Mouse (Mus musculus) myocyte (in vitro differentiated cells): Measurements from ENCODE around the gene Marcksl1. TPM values are rescaled to one million over a fixed set of nuclear protein-coding genes. Genes with fewer than 3 reads are reported as not detected.
"Not testable (repeated sequence)": the region's sequence is repeated elsewhere in the genome, so short reads cannot be mapped to it uniquely, and the experiment has no call there.

ENCODE experiments used
- H3K27me3 ChIP-seq: one replicate; pipeline ENCODE4 v1.6.1; 2011; ENCODE audit not compliant: control insufficient read depth, insufficient read depth, insufficient read length
- H3K36me3 ChIP-seq: one replicate; pipeline ENCODE4 v1.6.1; 2011; ENCODE audit not compliant: control insufficient read depth, insufficient read depth
- H3K4me2 ChIP-seq: one replicate; pipeline ENCODE4 v1.6.1; 2011; ENCODE audit warnings: low read depth, control low read depth
- H3K4me3 ChIP-seq: one replicate; pipeline ENCODE4 v1.5.1; 2011; ENCODE audit warnings: mild to moderate bottlenecking, control low read depth, moderate library complexity
- H3K79me2 ChIP-seq: one replicate; pipeline ENCODE4 v1.6.1; 2011; ENCODE audit not compliant: control insufficient read depth, insufficient read depth
- H3ac ChIP-seq: one replicate; pipeline ENCODE4 v1.6.1; 2011; ENCODE audit not compliant: control insufficient read depth, insufficient read length
- CEBPB ChIP-seq: IDR thresholded peaks from 2 replicates; pipeline ENCODE4 v1.6.1; 2011; ENCODE audit warnings: mild to moderate bottlenecking, moderate library complexity; ENCODE audit not compliant: poor library complexity, insufficient read depth, severe bottlenecking
- E2F4 ChIP-seq: IDR thresholded peaks from one replicate; pipeline ENCODE4 v1.6.1; 2011; ENCODE audit warnings: mild to moderate bottlenecking, control low read depth, moderate library complexity; ENCODE audit not compliant: insufficient read depth
- MAX ChIP-seq: IDR thresholded peaks from one replicate; pipeline ENCODE4 v1.6.1; 2011; ENCODE audit warnings: low read depth, mild to moderate bottlenecking, control low read depth
- MYOD1 ChIP-seq, 3 experiments: IDR thresholded peaks; one replicate each; pipeline ENCODE4 v1.6.1; 2011; ENCODE audit warnings: control low read depth in 2 of 3, low read depth in 2 of 3, mild to moderate bottlenecking in 2 of 3, moderate library complexity in 1 of 3; ENCODE audit not compliant: insufficient read length in 2 of 3, control insufficient read depth in 1 of 3
- MYOG ChIP-seq, 3 experiments: IDR thresholded peaks; one replicate each; pipeline ENCODE4 v1.6.1; 2011; ENCODE audit warnings: control low read depth in 2 of 3, low read depth in 2 of 3, mild to moderate bottlenecking in 2 of 3; ENCODE audit not compliant: insufficient read length in 2 of 3, control insufficient read depth in 1 of 3, insufficient read depth in 1 of 3
- POLR2A ChIP-seq: IDR thresholded peaks from one replicate; pipeline ENCODE4 v1.6.1; 2011; ENCODE audit warnings: low read depth, mild to moderate bottlenecking, control low read depth, moderate library complexity; ENCODE audit not compliant: insufficient read length
- POLR2AphosphoS2 ChIP-seq: IDR thresholded peaks from one replicate; pipeline ENCODE4 v1.6.1; 2011; ENCODE audit warnings: low read depth, control low read depth; ENCODE audit not compliant: insufficient read length
- REST ChIP-seq: IDR thresholded peaks from one replicate; pipeline ENCODE4 v1.6.1; 2011; ENCODE audit warnings: mild to moderate bottlenecking, control low read depth, moderate library complexity; ENCODE audit not compliant: insufficient read depth, insufficient read length
- SRF ChIP-seq: IDR thresholded peaks from one replicate; pipeline ENCODE4 v1.6.1; 2011; ENCODE audit warnings: low read depth; ENCODE audit not compliant: control insufficient read depth, insufficient read length
- TCF12 ChIP-seq: IDR thresholded peaks from one replicate; pipeline ENCODE4 v1.6.1; 2011; ENCODE audit warnings: mild to moderate bottlenecking, control low read depth; ENCODE audit not compliant: poor library complexity, insufficient read depth, severe bottlenecking
- TCF3 ChIP-seq: IDR thresholded peaks from one replicate; pipeline ENCODE4 v1.6.1; 2011; ENCODE audit warnings: low read depth, control low read depth; ENCODE audit not compliant: insufficient read length
- USF1 ChIP-seq: IDR thresholded peaks from one replicate; pipeline ENCODE4 v1.6.1; 2011; ENCODE audit warnings: low read depth, mild to moderate bottlenecking, control low read depth, moderate library complexity
- polyA plus RNA-seq: library from polyadenylated mRNA; unstranded; fragments of >200 nt; fragmentation: generic; extraction: Trizol; gene quantifications from one replicate; pipeline ENCODE4 v1.2.1, GENCODE M21; 2012; ENCODE audit warnings: missing spikeins

Gene Marcksl1
- polyA plus RNA-seq, 1 experiment, result 41.6 TPM

- Histone ChIP-seq H3ac (no peak overlapping the region), H3K4me3 (no peak overlapping the region), H3K4me2 (no peak overlapping the region), H3K36me3 (peaks cover 11% of the 10 kb centered on the region), H3K79me2 (no peaks in the 10 kb centered on the region), H3K27me3 (no peaks in the 10 kb centered on the region)
- no peak for TF ChIP-seq POLR2A
- no peak for TF ChIP-seq SRF
- no peak for TF ChIP-seq POLR2AphosphoS2
These were observed 3.5 kb downstream of the Marcksl1 start for GRCm38 (mm10) chr4:129516925-129517324.

- H3K4me3 ChIP-seq, result no peak overlapping the region
- TF ChIP-seq CEBPB (no peak), SRF (no peak), MAX (no peak), POLR2A (no peak), MYOD1 (IDR thresholded peaks at IDR 0.05; ENCODE audit: control insufficient read depth in 1 of 3, insufficient read length in 2 of 3, low read depth in 2 of 3) (no peak), TCF3 (no peak), MYOG (IDR thresholded peaks at IDR 0.05; ENCODE audit: control insufficient read depth in 1 of 3, insufficient read depth in 1 of 3, insufficient read length in 2 of 3, low read depth in 2 of 3) (no peak)
- H3K4me2 ChIP-seq, result no peak overlapping the region
- no peak overlapping the region for H3ac ChIP-seq
- H3K79me2 ChIP-seq, result no peaks in the 10 kb centered on the region
- H3K27me3 ChIP-seq, result no peaks in the 10 kb centered on the region
- peaks cover 13% of the 10 kb centered on the region for H3K36me3 ChIP-seq
These were observed 5.1 kb downstream of the Marcksl1 start for GRCm38 (mm10) chr4:129518519-129518918.

GRCm38 (mm10) chr4:129525338-129525737, 12.0 kb downstream of the Marcksl1 start:
- TF ChIP-seq POLR2A (no peak), MYOG (IDR thresholded peaks at IDR 0.05; ENCODE audit: control insufficient read depth in 1 of 3, insufficient read depth in 1 of 3, insufficient read length in 2 of 3, low read depth in 2 of 3) (no peak), CEBPB (no peak), POLR2AphosphoS2 (no peak), MAX (no peak), E2F4 (no peak), USF1 (no peak), TCF12 (no peak), SRF (no peak), REST (no peak), MYOD1 (IDR thresholded peaks at IDR 0.05; ENCODE audit: control insufficient read depth in 1 of 3, insufficient read length in 2 of 3, low read depth in 2 of 3) (no peak), TCF3 (no peak)
- H3K36me3 ChIP-seq, result peaks cover 26% of the 10 kb centered on the region
- no peak overlapping the region for H3K4me3 ChIP-seq
- no peak overlapping the region for H3K4me2 ChIP-seq
- H3ac ChIP-seq, result no peak overlapping the region
- H3K27me3 ChIP-seq, result no peaks in the 10 kb centered on the region
- no peaks in the 10 kb centered on the region for H3K79me2 ChIP-seq

GRCm38 (mm10) chr4:129525889-129526288, 12.5 kb downstream of the Marcksl1 start:
- H3K79me2 ChIP-seq, result no peaks in the 10 kb centered on the region
- H3ac ChIP-seq, result no peak overlapping the region
- H3K4me3 ChIP-seq, result no peak overlapping the region
- H3K36me3 ChIP-seq, result peaks cover 25% of the 10 kb centered on the region
- no peak for TF ChIP-seq TCF3
- no peak for TF ChIP-seq POLR2AphosphoS2
- TF ChIP-seq E2F4, result no peak
- no peak for TF ChIP-seq POLR2A
- no peak for TF ChIP-seq CEBPB
- no peak for TF ChIP-seq REST
- TF ChIP-seq MYOD1 (IDR thresholded peaks at IDR 0.05; ENCODE audit: control insufficient read depth in 1 of 3, insufficient read length in 2 of 3, low read depth in 2 of 3), result no peak
- TF ChIP-seq USF1, result no peak
- TF ChIP-seq TCF12, result no peak
- no peak for TF ChIP-seq MAX
- TF ChIP-seq MYOG (IDR thresholded peaks at IDR 0.05; ENCODE audit: control insufficient read depth in 1 of 3, insufficient read depth in 1 of 3, insufficient read length in 2 of 3, low read depth in 2 of 3), result no peak
- no peak for TF ChIP-seq SRF
- no peak overlapping the region for H3K4me2 ChIP-seq
- H3K27me3 ChIP-seq, result no peaks in the 10 kb centered on the region

- H3K27me3 ChIP-seq, H3ac ChIP-seq, H3K79me2 ChIP-seq, H3K4me2 ChIP-seq, H3K4me3 ChIP-seq: not testable (repeated sequence)
- peaks cover 13% of the 10 kb centered on the region for H3K36me3 ChIP-seq
These were observed 15.5 kb downstream of the Marcksl1 start for GRCm38 (mm10) chr4:129528901-129529300.
